Mouse (Mus musculus) midbrain, embryonic 16.5 days (tissue): Measurements from ENCODE around the gene Kcnq2. TPM values are rescaled to one million over a fixed set of nuclear protein-coding genes. Genes with fewer than 3 reads are reported as not detected.
A peak's percentile ranks its signal among the peaks of the same experiment; 100 is the strongest.

ENCODE experiments used
- ATAC-seq: fragments of 200-750 bp; cut with Nextera tagmentation; 2 replicates; pipeline ENCODE4 v1.8.0; 2017; ENCODE audit warnings: moderate TSS enrichment
- H3K27ac ChIP-seq: fragments of 300-500 bp; sonication (generic); 2 replicates; pipeline ENCODE4 v1.5.1; 2014; ENCODE audit warnings: mild to moderate bottlenecking, low read length, mixed read lengths
- H3K27me3 ChIP-seq: fragments of 300-500 bp; sonication (generic); 2 replicates; pipeline ENCODE4 v1.6.1; 2014; ENCODE audit warnings: low read depth, low read length, mixed read lengths; ENCODE audit not compliant: control insufficient read depth, insufficient read depth
- H3K36me3 ChIP-seq: fragments of 300-500 bp; sonication (generic); 2 replicates; pipeline ENCODE4 v1.6.1; 2014; ENCODE audit warnings: mild to moderate bottlenecking, low read length, moderate library complexity, mixed read lengths; ENCODE audit not compliant: control insufficient read depth, insufficient read depth
- H3K4me1 ChIP-seq: fragments of 300-500 bp; sonication (generic); 2 replicates; pipeline ENCODE4 v1.6.1; 2014; ENCODE audit warnings: mild to moderate bottlenecking, low read length, mixed read lengths; ENCODE audit not compliant: control insufficient read depth, insufficient read depth
- H3K4me2 ChIP-seq: fragments of 300-500 bp; sonication (generic); 2 replicates; pipeline ENCODE4 v1.6.1; 2014; ENCODE audit warnings: mild to moderate bottlenecking, low read length, mixed read lengths
- H3K4me3 ChIP-seq: fragments of 300-500 bp; sonication (generic); 2 replicates; pipeline ENCODE4 v1.5.1; 2014; ENCODE audit warnings: low read depth, mild to moderate bottlenecking, low read length, moderate library complexity, mixed read lengths
- H3K9ac ChIP-seq: fragments of 300-500 bp; sonication (generic); 2 replicates; pipeline ENCODE4 v1.6.1; 2014; ENCODE audit warnings: low read depth, low read length, mixed read lengths
- H3K9me3 ChIP-seq: fragments of 300-500 bp; sonication (generic); replicated peaks from 2 replicates; pipeline ENCODE4 v1.6.1; 2014; ENCODE audit warnings: mild to moderate bottlenecking, low read length, mixed read lengths; ENCODE audit not compliant: control insufficient read depth, poor library complexity, severe bottlenecking
- WGBS: fragments of 180-500 bp; shearing (Covaris S2); extraction: QIAGEN DNeasy Blood & Tissue Kit; methylation state at CpG from one replicate; pipeline ENCODE4 v1.1.7; 2014; 5-methylcytosine and 5-hydroxymethylcytosine counted together
- polyA plus RNA-seq: library from polyadenylated mRNA; unstranded; fragments of >200 nt; fragmentation: Nextera tagmentation; extraction: Ambion mirVana; gene quantifications from 2 replicates; pipeline ENCODE4 v1.2.1, GENCODE M21; 2015

Kcnq2 gene
- polyA plus RNA-seq, 1 experiment from 2014 or later = 50.2 TPM

DNA sequence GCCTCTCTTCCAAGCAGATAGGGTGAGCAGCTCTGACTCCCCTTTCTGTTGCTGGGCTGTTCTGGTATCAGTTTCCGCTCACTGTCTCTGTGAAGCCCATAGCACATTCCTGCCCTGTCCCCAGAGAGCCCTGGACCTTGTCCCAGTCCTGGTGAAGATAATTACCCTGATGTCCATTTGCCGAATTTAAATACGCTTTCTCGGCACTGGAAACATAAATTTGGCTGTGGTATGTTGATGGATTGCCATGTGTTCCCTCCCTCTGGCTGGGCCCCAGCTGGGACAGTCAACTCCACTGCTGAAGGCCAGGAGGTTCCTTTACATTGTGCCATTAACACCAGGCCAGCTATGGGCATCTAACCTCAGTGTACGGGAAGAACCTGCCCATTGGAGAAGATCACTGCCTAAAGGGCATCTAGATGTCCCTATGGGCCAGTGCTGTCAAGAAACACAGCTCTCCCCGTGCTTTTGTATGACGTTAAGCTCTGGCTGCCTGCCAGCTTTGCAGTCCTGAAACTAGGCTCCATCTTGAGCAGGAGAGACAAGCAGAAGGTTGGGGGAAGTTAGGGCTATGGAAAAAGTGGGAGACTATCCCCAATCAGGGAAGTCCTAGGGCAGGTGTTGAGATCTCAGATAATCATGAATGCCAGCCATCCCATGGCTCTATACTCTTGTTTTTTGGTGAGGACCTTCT lies 86.7 kb downstream of the Kcnq2 start:
- no peak overlapping the region for H3K4me3 ChIP-seq
- ATAC-seq = no peak
- H3K27me3 ChIP-seq = no peaks in the 10 kb centered on the region
- H3K27ac ChIP-seq = no peak overlapping the region
- no peak overlapping the region for H3K9ac ChIP-seq
- no peaks in the 10 kb centered on the region for H3K36me3 ChIP-seq
- WGBS = 60% methylated on average over 7 of the region's 7 CpGs
- H3K9me3 ChIP-seq = no peaks in the 10 kb centered on the region
- H3K4me2 ChIP-seq = no peak overlapping the region
- H3K4me1 ChIP-seq = peaks cover 5% of the 10 kb centered on the region; the same call in 1 of the 2 replicates

- no peak overlapping the region for H3K9ac ChIP-seq
- peaks cover 27% of the 10 kb centered on the region for H3K4me1 ChIP-seq
- WGBS = 1% methylated on average over 3 of the region's 3 CpGs
- H3K36me3 ChIP-seq = no peaks in the 10 kb centered on the region
- H3K9me3 ChIP-seq = no peaks in the 10 kb centered on the region
- H3K4me3 ChIP-seq = no peak overlapping the region
- H3K27ac ChIP-seq = no peak overlapping the region
- H3K4me2 ChIP-seq = no peak overlapping the region
- no peak for ATAC-seq
- H3K27me3 ChIP-seq = no peaks in the 10 kb centered on the region
Observed at GRCm38 (mm10) chr2:181044001-181044400, 91.1 kb downstream of the Kcnq2 start.

DNA sequence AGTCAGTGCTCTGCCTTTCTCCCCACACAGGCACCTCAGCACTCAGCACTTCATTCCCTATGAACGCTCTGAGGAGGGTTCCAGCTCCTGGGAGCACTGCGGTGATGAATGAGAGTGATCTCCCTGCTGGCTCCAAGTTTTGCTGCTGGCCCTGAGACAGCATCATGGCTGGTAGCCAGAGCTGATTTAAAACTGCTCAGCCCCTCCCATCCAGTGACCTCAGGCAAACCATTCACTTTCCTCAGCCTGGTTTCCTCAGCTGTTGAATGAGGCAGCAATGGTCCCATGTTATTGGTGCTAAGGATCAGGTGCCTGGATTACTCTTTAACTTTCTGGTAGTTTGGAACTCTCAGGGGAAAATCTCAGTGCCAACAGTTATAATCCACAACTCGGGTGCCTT lies 91.7 kb downstream of the Kcnq2 start, which contains the start of gene Chrna4:
Gene Chrna4, minus strand, starts transcription at position 110 of the 400 bp plus-strand sequence.
- 37% methylated on average over 3 of the region's 3 CpGs for WGBS
- ATAC-seq = no peak

GRCm38 (mm10) chr2:181042376-181042775 lies 92.7 kb downstream of the Kcnq2 start:
- Histone ChIP-seq H3K9ac (peak overlapping the region; percentile 42; the same call in 1 of the 2 replicates), H3K4me1 (peaks cover 36% of the 10 kb centered on the region)

More for the DNA sequence above, 91.7 kb downstream of the Kcnq2 start, which contains the start of gene Chrna4:
- Histone ChIP-seq H3K9ac (peak within 1 kb of the TSS; percentile 42; the same call in 1 of the 2 replicates), H3K9me3 (no peaks in the 10 kb centered on the region), H3K4me2 (no peak within 1 kb of the TSS), H3K36me3 (no peaks in the 10 kb centered on the region), H3K27ac (peak within 1 kb of the TSS; percentile 23), H3K4me1 (peaks cover 27% of the 10 kb centered on the region), H3K4me3 (no peak within 1 kb of the TSS), H3K27me3 (no peaks in the 10 kb centered on the region)

DNA sequence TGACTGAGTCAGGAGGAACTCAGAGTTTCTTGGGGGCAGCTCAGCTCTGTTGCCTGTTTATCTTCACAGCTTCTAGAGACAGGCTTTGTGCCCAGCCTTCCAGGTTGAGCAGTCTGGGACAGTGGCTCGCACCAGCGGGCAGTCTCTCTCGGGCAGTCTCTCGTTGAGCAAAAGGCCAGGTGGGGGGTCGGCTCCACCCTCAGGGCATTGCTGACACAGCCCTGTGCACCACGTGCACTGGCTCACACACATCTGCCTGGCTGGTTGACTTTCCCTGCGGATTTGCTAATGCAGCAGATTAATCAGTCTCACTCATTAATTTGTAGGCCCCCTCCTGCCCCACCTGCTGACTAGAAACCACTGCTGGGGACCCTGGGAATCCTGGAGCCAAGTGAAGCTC lies 93.2 kb downstream of the Kcnq2 start:
- H3K4me2 ChIP-seq = no peak overlapping the region
- no peak overlapping the region for H3K9ac ChIP-seq
- WGBS = 4% methylated on average over 7 of the region's 7 CpGs
- no peaks in the 10 kb centered on the region for H3K9me3 ChIP-seq
- peaks cover 39% of the 10 kb centered on the region for H3K4me1 ChIP-seq
- H3K4me3 ChIP-seq = no peak overlapping the region
- ATAC-seq = no peak
- no peaks in the 10 kb centered on the region for H3K27me3 ChIP-seq
- no peaks in the 10 kb centered on the region for H3K36me3 ChIP-seq
- H3K27ac ChIP-seq = no peak overlapping the region

More at GRCm38 (mm10) chr2:181042376-181042775, 92.7 kb downstream of the Kcnq2 start:
- ATAC-seq = no peak
- H3K27me3 ChIP-seq = no peaks in the 10 kb centered on the region
- no peaks in the 10 kb centered on the region for H3K9me3 ChIP-seq
- H3K27ac ChIP-seq = peak overlapping the region; percentile 23
- no peak overlapping the region for H3K4me2 ChIP-seq
- no peaks in the 10 kb centered on the region for H3K36me3 ChIP-seq
- H3K4me3 ChIP-seq = no peak overlapping the region

DNA sequence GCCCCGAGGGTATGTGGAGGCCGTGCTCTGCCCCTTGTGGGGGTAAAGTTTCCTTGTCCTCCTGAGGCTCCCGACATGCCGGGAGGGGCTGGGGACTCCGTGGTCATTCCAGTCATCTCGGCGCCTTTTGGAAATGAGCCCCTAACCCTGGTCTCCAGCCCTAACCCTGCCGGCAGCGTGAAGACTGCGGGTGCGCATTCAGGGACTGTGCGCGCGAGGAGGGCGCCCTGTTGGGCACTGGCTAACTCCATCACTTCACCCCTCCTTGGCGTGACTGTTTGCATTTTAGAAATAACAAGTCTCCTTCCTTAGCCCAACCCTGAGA lies 95.8 kb downstream of the Kcnq2 start:
- WGBS = under 1% methylated on average over 16 of the region's 16 CpGs
- Histone ChIP-seq H3K36me3 (no peaks in the 10 kb centered on the region), H3K27ac (peak overlapping the region; percentile 64), H3K4me3 (peak overlapping the region; percentile 81), H3K27me3 (no peaks in the 10 kb centered on the region), H3K4me2 (peak overlapping the region; percentile 85), H3K4me1 (peaks cover 39% of the 10 kb centered on the region), H3K9me3 (no peaks in the 10 kb centered on the region), H3K9ac (peak overlapping the region; percentile 81)
- peak; percentile 19; the same call in 1 of the 2 replicates for ATAC-seq

- Histone ChIP-seq H3K4me2 (peak overlapping the region; percentile 85), H3K9ac (peak overlapping the region; percentile 81), H3K4me3 (peak overlapping the region; percentile 81), H3K36me3 (no peaks in the 10 kb centered on the region), H3K27me3 (no peaks in the 10 kb centered on the region), H3K27ac (peak overlapping the region; percentile 64), H3K9me3 (no peaks in the 10 kb centered on the region), H3K4me1 (peaks cover 37% of the 10 kb centered on the region)
- under 1% methylated on average over 59 of the region's 63 CpGs for WGBS
- peak; percentile 12; the same call in 1 of the 2 replicates for ATAC-seq
Observed at GRCm38 (mm10) chr2:181038644-181039355, 96.3 kb downstream of the Kcnq2 start.

- H3K4me2 ChIP-seq = no peak overlapping the region
Observed at GRCm38 (mm10) chr2:181036561-181036960, 98.5 kb downstream of the Kcnq2 start.

DNA sequence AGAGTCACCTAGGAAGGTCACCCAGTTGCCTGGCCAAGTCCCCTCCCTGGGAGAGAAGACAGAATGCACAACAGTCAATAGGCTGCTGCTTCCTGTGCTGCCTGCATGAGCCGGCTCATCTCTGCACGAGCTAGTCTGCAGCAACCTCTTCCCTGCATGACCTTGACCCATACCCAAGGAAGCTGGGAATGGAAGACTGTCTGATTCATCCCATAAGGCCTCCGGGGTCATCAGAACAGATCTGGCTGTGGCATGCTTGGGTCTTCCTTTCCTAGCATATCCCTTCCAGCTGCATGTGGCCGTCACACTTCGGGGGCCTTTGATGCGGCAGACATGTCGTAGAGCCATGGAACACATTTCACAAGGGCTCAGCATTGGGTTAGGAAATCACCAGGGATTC lies 99.9 kb downstream of the Kcnq2 start:
- Histone ChIP-seq H3K4me2 (no peak overlapping the region), H3K9ac (no peak overlapping the region), H3K4me1 (peaks cover 18% of the 10 kb centered on the region), H3K27ac (no peak overlapping the region), H3K4me3 (no peak overlapping the region), H3K9me3 (no peaks in the 10 kb centered on the region), H3K36me3 (no peaks in the 10 kb centered on the region), H3K27me3 (no peaks in the 10 kb centered on the region)
- no peak for ATAC-seq
- WGBS = 84% methylated on average over 7 of the region's 7 CpGs

More at GRCm38 (mm10) chr2:181036561-181036960, 98.5 kb downstream of the Kcnq2 start:
- H3K4me3 ChIP-seq = no peak overlapping the region
- no peak overlapping the region for H3K9ac ChIP-seq
- H3K27me3 ChIP-seq = no peaks in the 10 kb centered on the region
- H3K4me1 ChIP-seq = peaks cover 18% of the 10 kb centered on the region
- H3K9me3 ChIP-seq = no peaks in the 10 kb centered on the region
- H3K36me3 ChIP-seq = no peaks in the 10 kb centered on the region
- 78% methylated on average over 6 of the region's 6 CpGs for WGBS
- ATAC-seq = no peak
- H3K27ac ChIP-seq = no peak overlapping the region
